Mouse (Mus musculus): Measurements from ENCODE around the gene Swsap1.

The Swsap1 gene

GRCm38 (mm10) chr9:21968883-21969282 lies 13.3 kb downstream of the Swsap1 start:
- no peak for DNase-seq (ENCODE audit: low spot score)

GRCm38 (mm10) chr9:21969304-21969703 lies 13.7 kb downstream of the Swsap1 start:
- DNase-seq (ENCODE audit: low spot score), result no peak

- no peak for DNase-seq (ENCODE audit: low spot score)
These were observed 21.1 kb downstream of the Swsap1 start for GRCm38 (mm10) chr9:21976626-21977175.

GRCm38 (mm10) chr9:21977331-21977730 lies 21.8 kb downstream of the Swsap1 start:
- DNase-seq (ENCODE audit: low spot score), result no peak

- no peak for DNase-seq (ENCODE audit: low spot score)
These were observed 22.4 kb downstream of the Swsap1 start for GRCm38 (mm10) chr9:21977972-21978371.

- no peak for DNase-seq (ENCODE audit: low spot score)
These were observed 23.0 kb downstream of the Swsap1 start for GRCm38 (mm10) chr9:21978398-21979128.

- DNase-seq (ENCODE audit: low spot score), result no peak
These were observed 28.4 kb downstream of the Swsap1 start for GRCm38 (mm10) chr9:21983911-21984310.

- no peak for DNase-seq (ENCODE audit: low spot score)
These were observed 32.2 kb downstream of the Swsap1 start for GRCm38 (mm10) chr9:21987592-21988342.

- peak; percentile 40 for DNase-seq (ENCODE audit: low spot score)
These were observed 33.0 kb downstream of the Swsap1 start for GRCm38 (mm10) chr9:21988421-21989101.

GRCm38 (mm10) chr9:21989230-21990110 lies 33.9 kb downstream of the Swsap1 start, which contains the start of gene Rgl3:
Gene Rgl3 (minus strand): TSS chr9:21989446.
- peak; percentile 66 for DNase-seq (ENCODE audit: low spot score)

GRCm38 (mm10) chr9:21992227-21992626 lies 36.7 kb downstream of the Swsap1 start:
- no peak for DNase-seq (ENCODE audit: low spot score)

- DNase-seq (ENCODE audit: low spot score), result no peak
These were observed 40.8 kb downstream of the Swsap1 start for GRCm38 (mm10) chr9:21996178-21996867.

- no peak for DNase-seq (ENCODE audit: low spot score)
These were observed 44.7 kb downstream of the Swsap1 start for GRCm38 (mm10) chr9:22000296-22000695.

- DNase-seq (ENCODE audit: low spot score), result no peak
These were observed 46.1 kb downstream of the Swsap1 start for GRCm38 (mm10) chr9:22001633-22002032.

GRCm38 (mm10) chr9:22002194-22003162 lies 46.9 kb downstream of the Swsap1 start, which contains the start of the genes Ccdc151 and Prkcsh:
Gene Ccdc151 (minus strand): TSS chr9:22002634.
Gene Prkcsh (plus strand): TSS chr9:22002806.
- peak; percentile 100 for DNase-seq (ENCODE audit: low spot score)

GRCm38 (mm10) chr9:22003163-22003554 lies 47.6 kb downstream of the Swsap1 start:
- DNase-seq (ENCODE audit: low spot score), result peak; percentile 64

- DNase-seq (ENCODE audit: low spot score), result no peak
These were observed 49.0 kb downstream of the Swsap1 start for GRCm38 (mm10) chr9:22004546-22004945.
